Mouse (Mus musculus) E14TG2a.4 (cell line): ENCODE results near the gene Naip6.

ENCODE experiments used
- CTCF ChIP-seq: conservative IDR thresholded peaks from 2 replicates; pipeline ENCODE4 v1.5.1; 2014; ENCODE audit warnings: low read length
- NANOG ChIP-seq: IDR thresholded peaks from 2 replicates; pipeline ENCODE4 v1.6.1; 2014; ENCODE audit warnings: borderline replicate concordance, low read length, mixed read lengths

DNA sequence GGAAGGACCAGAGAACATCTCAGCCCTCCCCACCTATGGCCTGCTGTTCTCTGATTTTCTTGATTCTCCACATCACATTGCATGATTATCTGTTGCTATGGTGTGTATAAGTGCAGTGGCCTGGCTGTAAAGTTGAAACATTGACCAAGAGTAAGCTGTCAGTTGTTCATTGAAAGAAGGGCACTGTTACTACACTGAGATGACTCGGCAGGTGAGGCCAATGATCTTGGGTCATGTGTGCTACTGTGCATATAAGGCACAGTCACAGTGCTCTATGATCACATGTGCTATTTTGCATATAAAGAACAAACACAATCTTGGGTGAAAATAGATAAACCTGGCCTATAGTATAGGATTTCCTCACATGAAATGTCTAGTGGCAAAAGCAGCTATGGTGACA lies 32.9 kb downstream of the Naip6 start:
- no peak for TF ChIP-seq CTCF
- TF ChIP-seq NANOG, result no peak
